Mouse (Mus musculus): ENCODE measurements around the gene Scpep1. TPM values are rescaled to one million over a fixed set of nuclear protein-coding genes. Genes with fewer than 3 reads are reported as not detected.

The Scpep1 gene
- polyA plus RNA-seq, 1 experiment from 2014 or later, result 57.4 TPM

Other genes starting within 250 kb of the Scpep1 start
- 27.3 and 29.9 TPM in 2 replicates for gene Msi2, start 237.0 kb downstream of the Scpep1 start, polyA plus RNA-seq (2016; fragmentation: Nextera tagmentation; extraction: Ambion mirVana)
- gene Akap1, start 90.9 kb downstream of the Scpep1 start, polyA plus RNA-seq (2016; fragmentation: Nextera tagmentation; extraction: Ambion mirVana), result 17.7 and 19.6 TPM in 2 replicates
- gene Elobl, start 11.5 kb upstream of the Scpep1 start, polyA plus RNA-seq (2016; fragmentation: Nextera tagmentation; extraction: Ambion mirVana), result not detected in 2 replicates
- 25.7 and 25.9 TPM in 2 replicates for gene Coil, start 14.8 kb upstream of the Scpep1 start, polyA plus RNA-seq (2016; fragmentation: Nextera tagmentation; extraction: Ambion mirVana)
- gene Trim25, start 43.9 kb upstream of the Scpep1 start, polyA plus RNA-seq (2016; fragmentation: Nextera tagmentation; extraction: Ambion mirVana), result 3.0 and 3.5 TPM in 2 replicates
- 4.6 and 6.1 TPM in 2 replicates for gene Dgke, start 111.4 kb upstream of the Scpep1 start, polyA plus RNA-seq (2016; fragmentation: Nextera tagmentation; extraction: Ambion mirVana)
- gene Gm525, start 118.4 kb upstream of the Scpep1 start, polyA plus RNA-seq (2016; fragmentation: Nextera tagmentation; extraction: Ambion mirVana), result not detected in 2 replicates

Data from hindbrain, embryonic 10.5 days (tissue).